Mouse (Mus musculus) kidney, adult 2 months (tissue): ENCODE measurements around the gene Zfp697. TPM values are rescaled to one million over a fixed set of nuclear protein-coding genes. Genes with fewer than 3 reads are reported as not detected.
"Not testable (repeated sequence)": the region's sequence is repeated elsewhere in the genome, so short reads cannot be mapped to it uniquely, and the experiment has no call there.

Experiments used
- DNase-seq: peaks from one replicate; pipeline ENCODE4 v3.0.0; 2021
- H3K27ac ChIP-seq: fragments of 200-500 bp; 2 replicates; pipeline ENCODE4 v1.5.1; 2012; ENCODE audit warnings: low read depth, low read length, control low read depth, inconsistent platforms; ENCODE audit not compliant: insufficient read depth
- H3K27me3 ChIP-seq: fragments of 200-500 bp; replicated peaks from 2 replicates; pipeline ENCODE4 v1.6.1; 2012; ENCODE audit warnings: mild to moderate bottlenecking, moderate library complexity, low read length, inconsistent platforms; ENCODE audit not compliant: control insufficient read depth, insufficient read depth
- H3K36me3 ChIP-seq: fragments of 200-500 bp; 2 replicates; pipeline ENCODE4 v1.6.1; 2012; ENCODE audit warnings: mild to moderate bottlenecking, moderate library complexity, low read length, inconsistent platforms; ENCODE audit not compliant: control insufficient read depth, insufficient read depth
- H3K4me1 ChIP-seq: fragments of 200-500 bp; 2 replicates; pipeline ENCODE4 v1.6.1; 2011; ENCODE audit warnings: low read length; ENCODE audit not compliant: control insufficient read depth, insufficient read depth
- H3K4me3 ChIP-seq: fragments of 200-500 bp; 2 replicates; pipeline ENCODE4 v1.5.1; 2011; ENCODE audit warnings: mild to moderate bottlenecking, low read depth, low read length, control low read depth; ENCODE audit not compliant: insufficient read depth
- CTCF ChIP-seq: fragments of 200-500 bp; conservative IDR thresholded peaks from 2 replicates; pipeline ENCODE4 v1.5.1; 2011; ENCODE audit warnings: low read depth, mild to moderate bottlenecking, control low read depth, low read length, moderate library complexity, mixed read lengths; ENCODE audit not compliant: insufficient read depth, insufficient read length
- POLR2A ChIP-seq: fragments of 200-500 bp; IDR thresholded peaks from one replicate; pipeline ENCODE4 v1.6.1; 2011; ENCODE audit warnings: low read depth, low read length, control low read depth
- WGBS: fragments of 180-500 bp; shearing (Covaris S2); methylation state at CpG from one replicate; pipeline ENCODE4 v1.1.7; 2018; 5-methylcytosine and 5-hydroxymethylcytosine counted together
- polyA plus RNA-seq: library from polyadenylated mRNA; depleted of rRNA; stranded (reverse); fragments of >200 nt; gene quantifications from 2 replicates; pipeline ENCODE4 v1.2.3, GENCODE M21; 2012

Zfp697 gene
- polyA plus RNA-seq, 1 experiment = 14.7 TPM

GRCm38 (mm10) chr3:98435030-98435429 is 52.8 kb downstream of the Zfp697 start:
- Histone ChIP-seq H3K27ac (no peak overlapping the region), H3K36me3 (no peaks in the 10 kb centered on the region; the same call in 1 of the 2 replicates), H3K4me1 (no peaks in the 10 kb centered on the region), H3K4me3 (no peak overlapping the region), H3K27me3 (no peaks in the 10 kb centered on the region)
- no peak for DNase-seq
- TF ChIP-seq POLR2A (no peak), CTCF (no peak)
- WGBS = 65% methylated on average over 1 of the region's 1 CpGs

DNA sequence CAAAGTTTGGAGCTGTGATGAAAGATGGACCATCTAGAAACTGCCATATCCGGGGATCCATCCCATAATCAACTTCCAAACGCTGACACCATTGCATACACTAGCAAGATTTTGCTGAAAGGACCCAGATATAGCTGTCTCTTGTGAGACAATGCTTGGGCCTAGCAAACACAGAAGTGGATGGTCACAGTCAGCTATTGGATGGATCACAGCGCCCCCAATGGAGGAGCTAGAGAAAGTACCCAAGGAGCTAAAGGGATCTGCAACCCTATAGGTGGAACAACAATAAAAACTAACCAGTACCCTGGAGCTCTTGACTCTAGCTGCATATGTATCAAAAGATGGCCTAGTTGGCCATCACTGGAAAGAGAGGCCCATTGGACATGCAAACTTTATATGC is 60.0 kb downstream of the Zfp697 start:
- not testable (repeated sequence) for H3K27me3 ChIP-seq, H3K27ac ChIP-seq, DNase-seq, H3K4me1 ChIP-seq, H3K4me3 ChIP-seq, H3K36me3 ChIP-seq
- WGBS = 51% methylated on average over 3 of the region's 3 CpGs

DNA sequence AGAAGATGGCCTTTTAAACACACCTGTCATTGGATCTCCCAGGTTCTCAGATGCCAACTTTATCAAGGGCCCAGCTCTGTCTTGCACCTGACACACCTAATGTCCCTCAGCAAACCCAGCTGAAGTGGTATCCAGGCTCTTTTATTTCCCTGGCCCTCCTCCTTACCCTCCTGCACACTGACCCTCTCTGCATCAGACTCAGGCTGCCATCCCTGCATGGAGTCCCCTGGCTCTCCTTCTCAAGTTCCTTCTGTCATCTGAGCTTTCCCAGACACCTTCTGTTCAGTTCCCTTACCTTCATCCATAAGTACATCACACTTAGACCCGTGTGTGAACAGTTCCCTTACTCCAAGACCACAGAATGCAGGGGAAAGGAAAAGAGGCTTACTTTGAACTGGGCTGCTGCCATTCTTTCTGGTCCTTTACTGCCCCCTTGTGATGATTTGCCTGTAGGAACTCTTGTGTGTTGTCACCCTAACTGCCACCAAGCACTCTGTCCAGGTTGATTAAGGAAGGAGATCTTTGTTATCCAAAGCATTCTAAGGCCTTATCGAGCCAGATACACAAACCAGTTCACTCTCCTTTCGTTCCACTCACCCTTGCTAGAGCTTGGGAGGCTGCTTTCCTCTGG is 61.0 kb downstream of the Zfp697 start:
- TF ChIP-seq CTCF = peak; percentile 33
- WGBS = 10% methylated on average over 3 of the region's 3 CpGs
- peak; percentile 51 for DNase-seq
- H3K27ac ChIP-seq, H3K4me3 ChIP-seq, H3K27me3 ChIP-seq, H3K36me3 ChIP-seq, H3K4me1 ChIP-seq: not testable (repeated sequence)

- not testable (repeated sequence) for H3K27ac ChIP-seq, H3K36me3 ChIP-seq, H3K27me3 ChIP-seq, H3K4me1 ChIP-seq, H3K4me3 ChIP-seq, DNase-seq
- WGBS = 75% methylated on average over 1 of the region's 1 CpGs
Observed at GRCm38 (mm10) chr3:98443924-98444323, 61.7 kb downstream of the Zfp697 start.

DNA sequence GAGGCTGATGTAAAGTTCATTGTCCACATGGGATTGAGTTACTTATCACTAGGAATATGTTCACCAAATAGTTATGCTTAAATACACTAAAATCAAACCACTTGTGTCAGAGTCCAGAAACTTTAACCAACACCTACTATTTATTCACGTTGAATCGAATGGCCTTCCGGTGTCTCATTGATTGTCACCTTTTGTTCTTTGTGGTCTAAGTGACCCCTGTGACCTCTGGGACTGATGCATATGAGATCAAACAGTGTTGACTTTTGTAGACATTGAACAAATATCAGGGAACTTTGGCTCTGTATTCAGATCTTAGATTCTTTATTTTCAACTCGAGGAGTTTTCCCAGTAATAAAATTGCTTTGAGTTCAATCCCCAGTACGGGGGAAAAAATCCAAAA is 71.5 kb downstream of the Zfp697 start:
- H3K27ac ChIP-seq, H3K36me3 ChIP-seq, H3K4me3 ChIP-seq, H3K4me1 ChIP-seq, H3K27me3 ChIP-seq, DNase-seq: not testable (repeated sequence)
- WGBS = 82% methylated on average over 5 of the region's 5 CpGs

GRCm38 (mm10) chr3:98457026-98457425 is 74.8 kb downstream of the Zfp697 start, which contains the start of gene Gm4450:
Gene Gm4450, minus strand, starts transcription at chr3:98457126.
- H3K27ac ChIP-seq = peak within 1 kb of the TSS; percentile 31; the same call in 1 of the 2 replicates
- no CpG with 5 or more reads among the region's 1 CpGs for WGBS
- not testable (repeated sequence) for H3K27me3 ChIP-seq, H3K36me3 ChIP-seq, DNase-seq, H3K4me3 ChIP-seq, H3K4me1 ChIP-seq

GRCm38 (mm10) chr3:98469323-98469722 is 87.1 kb downstream of the Zfp697 start:
- H3K27ac ChIP-seq, H3K4me3 ChIP-seq, H3K4me1 ChIP-seq, DNase-seq, H3K27me3 ChIP-seq, H3K36me3 ChIP-seq: not testable (repeated sequence)
- WGBS = 22% methylated on average over 1 of the region's 2 CpGs

DNA sequence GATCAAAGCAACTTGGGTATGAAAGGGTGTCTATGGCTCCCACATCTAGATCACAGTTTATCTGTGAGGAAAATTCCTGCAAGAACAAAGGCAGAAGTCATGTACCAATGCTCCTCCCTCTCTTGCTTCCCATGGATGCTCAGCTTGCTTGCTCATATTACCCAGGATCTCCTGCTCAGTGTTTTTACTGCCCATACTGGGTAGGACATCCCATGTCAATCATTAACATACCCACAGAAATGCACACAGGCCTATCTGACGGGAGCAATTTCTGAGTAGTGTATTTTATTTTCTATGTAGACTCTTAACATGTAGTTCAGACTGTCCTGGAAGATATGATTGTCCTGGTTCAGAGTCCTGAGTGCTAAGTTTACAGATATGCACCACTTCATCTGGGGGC is 88.8 kb downstream of the Zfp697 start:
- no CpG with 5 or more reads among the region's 1 CpGs for WGBS
- not testable (repeated sequence) for H3K27me3 ChIP-seq, DNase-seq, H3K27ac ChIP-seq, H3K4me3 ChIP-seq, H3K36me3 ChIP-seq, H3K4me1 ChIP-seq

DNA sequence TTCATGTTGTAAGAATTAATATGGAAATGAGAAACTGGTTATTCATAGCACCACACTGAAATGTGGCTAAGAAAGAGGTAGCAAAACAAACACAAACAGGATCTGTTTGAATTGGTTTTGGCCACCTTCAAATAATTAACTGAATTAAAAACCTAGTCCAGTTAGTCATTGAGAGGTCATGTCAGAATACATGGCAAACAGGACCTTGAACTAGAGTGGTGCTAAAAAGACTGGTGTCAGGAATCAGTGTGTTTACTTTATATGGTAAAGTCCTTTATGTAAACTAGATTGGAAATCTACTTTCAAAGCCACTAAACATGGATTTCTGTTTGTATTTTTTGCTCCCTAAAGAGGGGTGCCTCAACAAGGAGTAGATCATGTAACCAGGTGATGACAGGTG is 89.2 kb downstream of the Zfp697 start:
- not testable (repeated sequence) for H3K27ac ChIP-seq, H3K4me3 ChIP-seq, H3K27me3 ChIP-seq, H3K36me3 ChIP-seq, DNase-seq, H3K4me1 ChIP-seq

GRCm38 (mm10) chr3:98494184-98494583 is 111.9 kb downstream of the Zfp697 start:
- H3K4me1 ChIP-seq, H3K27me3 ChIP-seq, DNase-seq, H3K36me3 ChIP-seq, H3K27ac ChIP-seq, H3K4me3 ChIP-seq: not testable (repeated sequence)

GRCm38 (mm10) chr3:98495055-98495454 is 112.8 kb downstream of the Zfp697 start:
- not testable (repeated sequence) for H3K36me3 ChIP-seq, H3K4me1 ChIP-seq, H3K27me3 ChIP-seq, H3K4me3 ChIP-seq, H3K27ac ChIP-seq, DNase-seq
